Mouse (Mus musculus) E14TG2a.4 (cell line): Measurements from ENCODE around the gene Ccnl1.

Experiments used
- H3K27me3 ChIP-seq: 2 replicates; pipeline ENCODE4 v1.6.1; 2014; ENCODE audit warnings: low read length, control low read depth; ENCODE audit not compliant: insufficient read depth
- H3K36me3 ChIP-seq: 2 replicates; pipeline ENCODE4 v1.6.1; 2014; ENCODE audit warnings: low read length, control low read depth; ENCODE audit not compliant: insufficient read depth
- H3K4me1 ChIP-seq: replicated peaks from 2 replicates; pipeline ENCODE4 v1.6.1; 2014; ENCODE audit warnings: low read depth, low read length, control low read depth
- H3K4me3 ChIP-seq: replicated peaks from 2 replicates; pipeline ENCODE4 v1.5.1; 2014; ENCODE audit warnings: mild to moderate bottlenecking, low read length
- H3K9me3 ChIP-seq: 2 replicates; pipeline ENCODE4 v1.6.1; 2014; ENCODE audit warnings: low read length, control low read depth
- CTCF ChIP-seq: conservative IDR thresholded peaks from 2 replicates; pipeline ENCODE4 v1.5.1; 2014; ENCODE audit warnings: low read length
- NANOG ChIP-seq: IDR thresholded peaks from 2 replicates; pipeline ENCODE4 v1.6.1; 2014; ENCODE audit warnings: borderline replicate concordance, low read length, mixed read lengths
- POU5F1 ChIP-seq: IDR thresholded peaks from 2 replicates; pipeline ENCODE4 v1.6.1; 2014; ENCODE audit warnings: low read length, borderline replicate concordance

The Ccnl1 gene

GRCm38 (mm10) chr3:65930636-65931035, 27.4 kb downstream of the Ccnl1 start:
- H3K4me3 ChIP-seq: no peak overlapping the region
- TF ChIP-seq POU5F1 (no peak), CTCF (no peak), NANOG (no peak)
- H3K27me3 ChIP-seq: peaks cover 8% of the 10 kb centered on the region; the same call in 1 of the 2 replicates
- peaks cover 34% of the 10 kb centered on the region for H3K4me1 ChIP-seq
- no peaks in the 10 kb centered on the region for H3K9me3 ChIP-seq
- H3K36me3 ChIP-seq: no peaks in the 10 kb centered on the region

- Histone ChIP-seq H3K4me3 (no peak overlapping the region), H3K9me3 (no peaks in the 10 kb centered on the region), H3K4me1 (peaks cover 34% of the 10 kb centered on the region), H3K36me3 (no peaks in the 10 kb centered on the region), H3K27me3 (peaks cover 8% of the 10 kb centered on the region; the same call in 1 of the 2 replicates)
- TF ChIP-seq CTCF (peak; percentile 57), NANOG (no peak), POU5F1 (no peak)
Measured at GRCm38 (mm10) chr3:65929821-65930633, 28.0 kb downstream of the Ccnl1 start.

GRCm38 (mm10) chr3:65929304-65929783, 28.7 kb downstream of the Ccnl1 start:
- no peaks in the 10 kb centered on the region for H3K36me3 ChIP-seq
- TF ChIP-seq NANOG: no peak
- TF ChIP-seq CTCF: peak; percentile 89
- H3K9me3 ChIP-seq: no peaks in the 10 kb centered on the region
- peak overlapping the region; percentile 35; the same call in 1 of the 2 replicates for H3K4me3 ChIP-seq
- peaks cover 8% of the 10 kb centered on the region; the same call in 1 of the 2 replicates for H3K27me3 ChIP-seq
- peaks cover 38% of the 10 kb centered on the region for H3K4me1 ChIP-seq

- Histone ChIP-seq H3K9me3 (no peaks in the 10 kb centered on the region), H3K4me3 (peak overlapping the region; percentile 35; the same call in 1 of the 2 replicates), H3K4me1 (peaks cover 38% of the 10 kb centered on the region), H3K27me3 (peaks cover 8% of the 10 kb centered on the region; the same call in 1 of the 2 replicates), H3K36me3 (no peaks in the 10 kb centered on the region)
- TF ChIP-seq CTCF (no peak), NANOG (0 out of 2 replicates have a peak, but pooled peaks have one; percentile 34), POU5F1 (no peak)
Measured at GRCm38 (mm10) chr3:65928614-65929272, 29.3 kb downstream of the Ccnl1 start.

- 0 out of 2 replicates have a peak overlapping the region, but pooled peaks have one; percentile 7 for H3K4me3 ChIP-seq
- TF ChIP-seq POU5F1 (no peak), NANOG (no peak), CTCF (no peak)
- no peaks in the 10 kb centered on the region for H3K36me3 ChIP-seq
- H3K27me3 ChIP-seq: peaks cover 8% of the 10 kb centered on the region; the same call in 1 of the 2 replicates
- no peaks in the 10 kb centered on the region for H3K9me3 ChIP-seq
- peaks cover 38% of the 10 kb centered on the region for H3K4me1 ChIP-seq
Measured at GRCm38 (mm10) chr3:65927685-65928084, 30.4 kb downstream of the Ccnl1 start.

GRCm38 (mm10) chr3:65927101-65927501, 30.9 kb downstream of the Ccnl1 start:
- no peaks in the 10 kb centered on the region for H3K36me3 ChIP-seq
- peaks cover 38% of the 10 kb centered on the region for H3K4me1 ChIP-seq

GRCm38 (mm10) chr3:65926426-65926825, 31.6 kb downstream of the Ccnl1 start:
- H3K36me3 ChIP-seq: no peaks in the 10 kb centered on the region
- H3K4me1 ChIP-seq: peaks cover 38% of the 10 kb centered on the region
- TF ChIP-seq NANOG (no peak), CTCF (no peak), POU5F1 (no peak)
- H3K4me3 ChIP-seq: no peak overlapping the region
- H3K9me3 ChIP-seq: no peaks in the 10 kb centered on the region
- H3K27me3 ChIP-seq: peaks cover 8% of the 10 kb centered on the region; the same call in 1 of the 2 replicates

More at GRCm38 (mm10) chr3:65927101-65927501, 30.9 kb downstream of the Ccnl1 start:
- Histone ChIP-seq H3K4me3 (no peak overlapping the region), H3K9me3 (no peaks in the 10 kb centered on the region), H3K27me3 (peaks cover 8% of the 10 kb centered on the region; the same call in 1 of the 2 replicates)
- no peak for TF ChIP-seq CTCF
- TF ChIP-seq POU5F1: no peak
- TF ChIP-seq NANOG: no peak
